Mouse (Mus musculus) kidney, embryonic 16.5 days (tissue): ENCODE data around the gene Ralgapa2. TPM values are rescaled to one million over a fixed set of nuclear protein-coding genes. Genes with fewer than 3 reads are reported as not detected.

ENCODE experiments used
- ATAC-seq: fragments of 200-750 bp; cut with Nextera tagmentation; 2 replicates; pipeline ENCODE4 v1.8.0; 2017; ENCODE audit warnings: moderate TSS enrichment; ENCODE audit not compliant: low FRiP score, low TSS enrichment
- H3K27ac ChIP-seq: fragments of 300-500 bp; sonication (generic); 2 replicates; pipeline ENCODE4 v1.5.1; 2014; ENCODE audit warnings: low read length
- H3K27me3 ChIP-seq: fragments of 300-500 bp; sonication (generic); 2 replicates; pipeline ENCODE4 v1.6.1; 2014; ENCODE audit warnings: low read length, control low read depth, mixed read lengths; ENCODE audit not compliant: insufficient read depth
- H3K36me3 ChIP-seq: fragments of 300-500 bp; sonication (generic); 2 replicates; pipeline ENCODE4 v1.6.1; 2014; ENCODE audit warnings: low read length, control low read depth, mixed read lengths; ENCODE audit not compliant: insufficient read depth
- H3K4me1 ChIP-seq: fragments of 300-500 bp; sonication (generic); 2 replicates; pipeline ENCODE4 v1.6.1; 2014; ENCODE audit warnings: low read length, control low read depth, mixed read lengths; ENCODE audit not compliant: insufficient read depth
- H3K4me2 ChIP-seq: fragments of 300-500 bp; sonication (generic); replicated peaks from 2 replicates; pipeline ENCODE4 v1.6.1; 2014; ENCODE audit warnings: low read depth, low read length
- H3K4me3 ChIP-seq: fragments of 300-500 bp; sonication (generic); 2 replicates; pipeline ENCODE4 v1.5.1; 2014; ENCODE audit warnings: mild to moderate bottlenecking, low read length
- H3K9ac ChIP-seq: fragments of 300-500 bp; sonication (generic); replicated peaks from 2 replicates; pipeline ENCODE4 v1.6.1; 2014; ENCODE audit warnings: low read length
- H3K9me3 ChIP-seq: fragments of 300-500 bp; sonication (generic); 2 replicates; pipeline ENCODE4 v1.6.1; 2016; ENCODE audit warnings: low read length, control low read depth
- WGBS: fragments of 180-500 bp; shearing (Covaris S2); extraction: QIAGEN DNeasy Blood & Tissue Kit; methylation state at CpG from one replicate; pipeline ENCODE4 v1.1.7; 2014; 5-methylcytosine and 5-hydroxymethylcytosine counted together
- polyA plus RNA-seq: library from polyadenylated mRNA; unstranded; fragments of >200 nt; fragmentation: Nextera tagmentation; extraction: Ambion mirVana; gene quantifications from 2 replicates; pipeline ENCODE4 v1.2.1, GENCODE M21; 2015

Ralgapa2 gene
- polyA plus RNA-seq, 1 experiment from 2014 or later, result 6.8 TPM

- Histone ChIP-seq H3K9ac (no peak overlapping the region), H3K27me3 (no peaks in the 10 kb centered on the region), H3K4me1 (no peaks in the 10 kb centered on the region), H3K36me3 (0 out of 2 replicates have a peak, but pooled peaks cover 3% of the 10 kb centered on the region), H3K9me3 (peaks cover 2% of the 10 kb centered on the region; the same call in 1 of the 2 replicates), H3K4me3 (no peak overlapping the region), H3K4me2 (no peak overlapping the region), H3K27ac (no peak overlapping the region)
- 77% methylated on average over 2 of the region's 2 CpGs for WGBS
- no peak for ATAC-seq
Observed at GRCm38 (mm10) chr2:146387211-146387610, 124.9 kb downstream of the Ralgapa2 start.

GRCm38 (mm10) chr2:146384582-146384981 is 127.6 kb downstream of the Ralgapa2 start:
- H3K27me3 ChIP-seq, result no peaks in the 10 kb centered on the region
- H3K4me1 ChIP-seq, result no peaks in the 10 kb centered on the region
- WGBS, result 54% methylated on average over 1 of the region's 1 CpGs
- 0 out of 2 replicates have a peak, but pooled peaks cover 3% of the 10 kb centered on the region for H3K36me3 ChIP-seq
- H3K9ac ChIP-seq, result no peak overlapping the region
- H3K4me3 ChIP-seq, result no peak overlapping the region
- H3K9me3 ChIP-seq, result no peaks in the 10 kb centered on the region
- H3K4me2 ChIP-seq, result no peak overlapping the region
- no peak overlapping the region for H3K27ac ChIP-seq
- ATAC-seq, result no peak

DNA sequence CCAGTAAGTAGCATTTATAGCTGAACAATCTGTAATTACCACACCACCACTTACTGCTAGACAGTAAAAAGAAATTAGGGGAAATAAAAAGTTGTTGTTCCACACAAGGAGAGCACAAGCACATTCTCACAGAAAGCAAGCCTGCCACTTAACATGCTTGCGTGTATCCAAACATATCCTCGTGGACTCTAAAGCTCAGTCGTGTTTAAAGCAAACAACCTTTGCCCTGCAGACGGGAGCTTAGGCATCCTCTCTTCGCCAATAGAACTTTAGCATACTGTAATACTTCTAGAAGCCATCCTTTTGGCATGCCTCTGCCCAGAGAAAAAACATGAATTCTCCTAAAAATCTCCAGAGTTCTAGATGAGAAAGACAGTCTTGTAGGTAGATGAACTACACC is 135.9 kb downstream of the Ralgapa2 start:
- no peak overlapping the region for H3K4me3 ChIP-seq
- no peak overlapping the region for H3K9ac ChIP-seq
- H3K27ac ChIP-seq, result no peak overlapping the region
- no peak for ATAC-seq
- WGBS, result 61% methylated on average over 5 of the region's 5 CpGs
- H3K36me3 ChIP-seq, result no peaks in the 10 kb centered on the region
- no peak overlapping the region for H3K4me2 ChIP-seq
- no peaks in the 10 kb centered on the region for H3K9me3 ChIP-seq
- no peaks in the 10 kb centered on the region for H3K4me1 ChIP-seq
- H3K27me3 ChIP-seq, result no peaks in the 10 kb centered on the region

- H3K4me2 ChIP-seq, result no peak overlapping the region
- H3K27me3 ChIP-seq, result no peaks in the 10 kb centered on the region
- no peaks in the 10 kb centered on the region for H3K9me3 ChIP-seq
- WGBS, result 29% methylated on average over 12 of the region's 12 CpGs
- no peak overlapping the region for H3K27ac ChIP-seq
- H3K4me3 ChIP-seq, result no peak overlapping the region
- H3K36me3 ChIP-seq, result no peaks in the 10 kb centered on the region
- H3K4me1 ChIP-seq, result 0 out of 2 replicates have a peak, but pooled peaks cover 4% of the 10 kb centered on the region
- peak; percentile 73; the same call in 1 of the 2 replicates for ATAC-seq
- no peak overlapping the region for H3K9ac ChIP-seq
Observed at GRCm38 (mm10) chr2:146366098-146366497, 146.0 kb downstream of the Ralgapa2 start.

GRCm38 (mm10) chr2:146365368-146365983 is 146.7 kb downstream of the Ralgapa2 start:
- no peak overlapping the region for H3K27ac ChIP-seq
- no peaks in the 10 kb centered on the region for H3K36me3 ChIP-seq
- WGBS, result 46% methylated on average over 11 of the region's 11 CpGs
- peak; percentile 80 for ATAC-seq
- H3K4me2 ChIP-seq, result no peak overlapping the region
- H3K9ac ChIP-seq, result no peak overlapping the region
- no peak overlapping the region for H3K4me3 ChIP-seq
- H3K9me3 ChIP-seq, result no peaks in the 10 kb centered on the region
- 0 out of 2 replicates have a peak, but pooled peaks cover 4% of the 10 kb centered on the region for H3K4me1 ChIP-seq
- H3K27me3 ChIP-seq, result no peaks in the 10 kb centered on the region

- H3K9ac ChIP-seq, result no peak overlapping the region
- H3K36me3 ChIP-seq, result no peaks in the 10 kb centered on the region
- H3K27ac ChIP-seq, result no peak overlapping the region
- no peaks in the 10 kb centered on the region for H3K27me3 ChIP-seq
- no peak overlapping the region for H3K4me3 ChIP-seq
- H3K4me1 ChIP-seq, result 0 out of 2 replicates have a peak, but pooled peaks cover 4% of the 10 kb centered on the region
- ATAC-seq, result no peak
- 83% methylated on average over 2 of the region's 2 CpGs for WGBS
- no peak overlapping the region for H3K4me2 ChIP-seq
- H3K9me3 ChIP-seq, result no peaks in the 10 kb centered on the region
Observed at GRCm38 (mm10) chr2:146363483-146363882, 148.7 kb downstream of the Ralgapa2 start.

- Histone ChIP-seq H3K9me3 (no peaks in the 10 kb centered on the region), H3K4me2 (no peak overlapping the region), H3K9ac (no peak overlapping the region), H3K27ac (no peak overlapping the region), H3K4me3 (no peak overlapping the region), H3K36me3 (no peaks in the 10 kb centered on the region), H3K27me3 (no peaks in the 10 kb centered on the region), H3K4me1 (0 out of 2 replicates have a peak, but pooled peaks cover 4% of the 10 kb centered on the region)
- WGBS, result 86% methylated on average over 1 of the region's 1 CpGs
- no peak for ATAC-seq
Observed at GRCm38 (mm10) chr2:146362932-146363331, 149.2 kb downstream of the Ralgapa2 start.

DNA sequence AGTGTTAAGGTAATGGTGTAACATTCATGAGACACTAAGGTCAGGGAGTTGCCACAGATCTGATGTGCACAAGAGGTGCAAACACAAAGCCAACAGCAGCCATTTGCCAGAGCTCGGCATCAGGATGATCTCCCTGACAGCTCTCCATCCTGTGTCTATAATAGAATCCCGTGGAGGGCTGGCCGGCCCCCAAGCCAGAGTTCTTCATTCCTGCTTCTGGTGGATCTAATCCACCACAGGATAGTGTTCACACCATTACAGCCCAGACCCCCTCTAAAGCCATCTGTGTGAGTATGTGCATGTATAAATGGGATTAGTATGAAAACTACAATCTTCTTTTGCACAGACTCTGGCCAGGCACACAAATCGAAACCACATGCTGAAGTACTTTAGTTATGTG is 150.2 kb downstream of the Ralgapa2 start:
- Histone ChIP-seq H3K4me1 (0 out of 2 replicates have a peak, but pooled peaks cover 4% of the 10 kb centered on the region), H3K36me3 (no peaks in the 10 kb centered on the region), H3K9ac (no peak overlapping the region)

DNA sequence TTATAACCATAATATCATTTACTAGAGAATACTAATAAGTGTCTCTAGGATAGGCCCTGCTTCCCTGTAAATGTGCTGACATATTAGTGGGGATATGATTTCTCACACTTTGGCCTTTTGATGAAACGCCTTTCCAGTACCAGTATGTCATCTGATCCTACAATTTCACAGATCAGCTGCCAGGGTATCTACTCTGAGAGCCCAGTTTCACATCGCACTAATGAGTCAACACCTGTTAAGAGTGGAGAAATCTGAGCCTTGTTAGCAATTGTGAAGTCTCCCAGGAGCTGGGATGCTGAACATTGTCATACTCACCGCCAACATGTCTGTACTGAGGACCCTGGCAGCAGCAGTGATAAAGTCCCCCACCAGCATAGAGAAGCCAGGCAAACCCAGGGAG is 151.1 kb downstream of the Ralgapa2 start:
- no peak overlapping the region for H3K9ac ChIP-seq
- no peaks in the 10 kb centered on the region for H3K9me3 ChIP-seq
- H3K4me1 ChIP-seq, result 0 out of 2 replicates have a peak, but pooled peaks cover 2% of the 10 kb centered on the region
- no peaks in the 10 kb centered on the region for H3K27me3 ChIP-seq
- no peak overlapping the region for H3K27ac ChIP-seq
- no peak overlapping the region for H3K4me3 ChIP-seq
- no peak for ATAC-seq
- no peak overlapping the region for H3K4me2 ChIP-seq
- H3K36me3 ChIP-seq, result no peaks in the 10 kb centered on the region
- 57% methylated on average over 3 of the region's 3 CpGs for WGBS

More for the DNA sequence above, 150.2 kb downstream of the Ralgapa2 start:
- H3K9me3 ChIP-seq, result no peaks in the 10 kb centered on the region
- no peak overlapping the region for H3K27ac ChIP-seq
- no peak overlapping the region for H3K4me2 ChIP-seq
- no peaks in the 10 kb centered on the region for H3K27me3 ChIP-seq
- no peak overlapping the region for H3K4me3 ChIP-seq
- no peak for ATAC-seq
- WGBS, result 84% methylated on average over 4 of the region's 4 CpGs

DNA sequence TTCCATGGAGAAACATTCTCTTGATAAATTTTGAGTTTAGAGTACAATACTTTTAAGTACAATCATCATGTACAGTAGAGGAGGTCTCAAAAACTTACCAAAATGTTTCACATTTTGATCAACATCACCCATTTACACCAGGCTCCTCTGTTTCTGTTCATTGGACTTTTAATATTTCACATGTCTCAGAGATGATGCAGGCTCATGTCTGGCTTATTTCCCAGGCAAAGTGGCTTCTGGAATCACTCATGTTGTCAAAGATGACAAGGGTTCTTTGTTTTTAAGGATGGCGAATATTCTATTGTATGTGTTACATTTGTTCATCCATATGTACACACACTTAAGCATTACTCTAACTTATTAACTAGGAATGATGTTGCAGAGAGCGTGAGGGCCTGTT is 152.5 kb downstream of the Ralgapa2 start:
- Histone ChIP-seq H3K9me3 (no peaks in the 10 kb centered on the region), H3K4me3 (no peak overlapping the region), H3K4me1 (no peaks in the 10 kb centered on the region), H3K9ac (no peak overlapping the region), H3K4me2 (no peak overlapping the region), H3K27me3 (no peaks in the 10 kb centered on the region), H3K36me3 (no peaks in the 10 kb centered on the region), H3K27ac (no peak overlapping the region)
- no peak for ATAC-seq
- WGBS, result 88% methylated on average over 2 of the region's 2 CpGs
